Mouse (Mus musculus): ENCODE measurements around the gene Zfp626. TPM values are rescaled to one million over a fixed set of nuclear protein-coding genes. Genes with fewer than 3 reads are reported as not detected.
"Not testable (repeated sequence)": the region's sequence is repeated elsewhere in the genome, so short reads cannot be mapped to it uniquely, and the experiment has no call there.

The Zfp626 gene
- polyA plus RNA-seq, 1 experiment: 3.7 TPM

GRCm38 (mm10) chr7:27822611-27823010 is 15.6 kb downstream of the Zfp626 start:
- DNase-seq (ENCODE audit: low read depth): no peak
- no peak for TF ChIP-seq POLR2A (IDR thresholded peaks at IDR 0.05; ENCODE audit: borderline replicate concordance, extremely low read depth, insufficient read depth, insufficient read length, poor library complexity, severe bottlenecking)
- no peak for TF ChIP-seq CTCF (IDR thresholded peaks at IDR 0.05; ENCODE audit: borderline replicate concordance, extremely low read depth, insufficient read depth, insufficient read length)

GRCm38 (mm10) chr7:27834131-27834530 is 27.1 kb downstream of the Zfp626 start:
- TF ChIP-seq CTCF (IDR thresholded peaks at IDR 0.05; ENCODE audit: borderline replicate concordance, extremely low read depth, insufficient read depth, insufficient read length): no peak
- no peak for TF ChIP-seq POLR2A (IDR thresholded peaks at IDR 0.05; ENCODE audit: borderline replicate concordance, extremely low read depth, insufficient read depth, insufficient read length, poor library complexity, severe bottlenecking)
- no peak for DNase-seq (ENCODE audit: low read depth)

- TF ChIP-seq CTCF (IDR thresholded peaks at IDR 0.05; ENCODE audit: borderline replicate concordance, extremely low read depth, insufficient read depth, insufficient read length) (no peak), POLR2A (IDR thresholded peaks at IDR 0.05; ENCODE audit: borderline replicate concordance, extremely low read depth, insufficient read depth, insufficient read length, poor library complexity, severe bottlenecking) (no peak)
- no peak for DNase-seq (ENCODE audit: low read depth)
Measured at GRCm38 (mm10) chr7:27837896-27838295, 30.9 kb downstream of the Zfp626 start.

GRCm38 (mm10) chr7:27838323-27839249 is 31.6 kb downstream of the Zfp626 start, which contains the start of gene Zfp59:
TSS of gene Zfp59 (plus strand) at chr7:27838607.
- DNase-seq (ENCODE audit: low read depth): peak; percentile 98
- TF ChIP-seq CTCF (IDR thresholded peaks at IDR 0.05; ENCODE audit: borderline replicate concordance, extremely low read depth, insufficient read depth, insufficient read length) (no peak), POLR2A (IDR thresholded peaks at IDR 0.05; ENCODE audit: borderline replicate concordance, extremely low read depth, insufficient read depth, insufficient read length, poor library complexity, severe bottlenecking) (peak; percentile 23; the same call in 1 of the 2 replicates)

DNA sequence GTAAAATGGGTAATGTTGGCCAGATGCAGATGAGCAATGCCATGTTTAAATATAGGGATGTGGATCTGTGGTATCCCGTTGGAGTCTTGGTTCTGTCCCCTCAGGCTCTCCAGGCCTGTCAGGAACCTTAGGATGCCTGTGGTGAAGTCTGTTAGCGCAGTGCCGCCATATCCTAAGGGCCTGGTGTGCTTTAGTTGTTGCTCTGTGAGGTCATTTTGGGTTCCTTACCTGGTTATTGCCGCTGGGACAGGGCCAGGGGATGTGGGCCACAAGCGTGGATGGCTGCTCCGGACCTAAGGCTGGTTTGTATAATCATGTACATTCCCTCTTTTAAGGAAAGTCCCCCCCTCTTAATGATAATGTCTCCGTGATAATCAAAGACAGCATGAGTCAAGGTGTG is 32.6 kb downstream of the Zfp626 start:
- TF ChIP-seq POLR2A (IDR thresholded peaks at IDR 0.05; ENCODE audit: borderline replicate concordance, extremely low read depth, insufficient read depth, insufficient read length, poor library complexity, severe bottlenecking): no peak
- TF ChIP-seq CTCF (IDR thresholded peaks at IDR 0.05; ENCODE audit: borderline replicate concordance, extremely low read depth, insufficient read depth, insufficient read length): no peak
- DNase-seq (ENCODE audit: low read depth): no peak

DNA sequence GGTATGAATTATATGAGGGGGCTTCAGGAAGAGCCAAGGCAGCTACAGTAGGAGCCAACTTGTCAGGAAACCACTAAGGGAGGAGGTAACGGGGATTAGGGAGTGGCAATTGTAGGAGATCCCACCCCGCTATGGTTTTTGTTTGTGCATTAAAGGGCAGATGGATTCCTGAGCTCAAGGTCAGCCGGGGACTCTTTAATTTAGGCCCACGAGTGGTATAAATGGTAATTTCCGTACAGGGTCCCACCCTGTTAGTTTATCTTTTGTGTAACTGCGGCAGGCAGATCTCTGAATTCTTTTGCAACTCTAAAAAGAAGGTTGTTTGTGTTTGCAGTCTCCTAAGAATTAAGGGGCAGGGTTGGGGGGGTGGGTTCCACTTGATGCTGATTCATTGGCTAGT is 33.1 kb downstream of the Zfp626 start:
- no peak for DNase-seq (ENCODE audit: low read depth)
- no peak for TF ChIP-seq CTCF (IDR thresholded peaks at IDR 0.05; ENCODE audit: borderline replicate concordance, extremely low read depth, insufficient read depth, insufficient read length)
- TF ChIP-seq POLR2A (IDR thresholded peaks at IDR 0.05; ENCODE audit: borderline replicate concordance, extremely low read depth, insufficient read depth, insufficient read length, poor library complexity, severe bottlenecking): no peak

DNA sequence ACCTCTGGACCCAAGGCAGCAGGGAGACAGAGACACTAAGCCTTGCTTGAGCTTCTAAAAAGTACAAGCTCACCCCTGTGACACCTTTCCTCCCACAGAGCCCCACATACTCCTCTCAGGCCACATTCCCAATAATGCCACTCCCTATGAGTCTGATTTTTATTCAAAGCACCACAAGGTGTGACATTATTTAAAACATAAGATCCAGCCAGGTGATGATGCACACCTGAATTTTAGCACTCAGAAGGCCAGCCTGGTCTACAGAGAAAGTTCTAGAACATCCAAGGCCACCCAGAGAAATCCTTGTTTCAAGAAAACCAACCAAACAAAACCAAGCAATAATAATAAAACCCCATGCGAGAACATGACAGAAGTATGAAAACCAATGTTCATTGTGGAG is 50.2 kb downstream of the Zfp626 start, which contains the start of gene Zfp607a:
Gene Zfp607a, plus strand, starts transcription at position 301 of the 400 bp plus-strand sequence.
- no peak for TF ChIP-seq CTCF (IDR thresholded peaks at IDR 0.05; ENCODE audit: borderline replicate concordance, extremely low read depth, insufficient read depth, insufficient read length)
- TF ChIP-seq POLR2A (IDR thresholded peaks at IDR 0.05; ENCODE audit: borderline replicate concordance, extremely low read depth, insufficient read depth, insufficient read length, poor library complexity, severe bottlenecking): no peak
- no peak for DNase-seq (ENCODE audit: low read depth)

DNA sequence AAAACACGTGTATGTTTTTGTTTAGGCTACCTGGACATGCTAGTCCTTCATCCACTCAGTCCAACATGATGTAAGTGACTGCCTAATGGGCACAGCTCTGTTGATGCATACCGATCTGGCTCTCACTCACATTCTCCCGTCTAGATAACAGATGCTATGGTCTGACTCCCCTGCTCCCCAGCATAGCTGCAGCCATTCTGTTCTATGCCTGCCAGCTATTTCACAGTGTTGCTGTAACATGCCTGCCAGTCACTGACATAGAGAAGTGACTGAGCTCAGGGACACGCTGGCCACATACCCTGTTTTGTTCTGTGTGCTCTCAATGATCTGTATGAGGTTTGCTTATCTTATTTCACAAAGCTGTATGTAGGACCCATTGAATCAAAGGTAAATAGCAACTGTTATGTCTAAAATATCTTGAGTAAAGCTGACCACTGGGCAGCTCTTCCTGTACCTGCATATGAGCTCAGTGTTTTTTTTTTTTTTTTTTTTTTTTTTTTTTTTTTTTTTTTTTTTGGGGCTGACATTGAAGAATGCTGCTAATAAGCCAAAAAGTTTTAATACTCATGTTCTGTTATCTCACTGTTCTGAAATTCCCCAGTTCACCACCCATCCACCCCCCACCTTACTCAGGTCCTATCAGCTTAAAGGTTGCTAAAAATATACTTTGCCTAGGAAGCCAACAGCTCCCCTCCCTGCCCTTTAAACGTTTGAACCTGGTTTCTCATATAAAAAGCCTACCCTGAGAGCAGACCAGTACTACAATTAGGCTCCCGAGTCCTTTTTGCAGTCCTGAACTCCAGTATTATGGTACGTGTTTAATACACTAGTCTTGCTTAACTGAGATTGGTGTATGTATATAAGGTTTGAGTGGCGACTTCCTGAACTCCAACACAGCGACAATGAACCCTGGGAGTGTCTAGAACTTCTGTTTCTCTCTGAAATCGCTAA is 52.6 kb downstream of the Zfp626 start:
- DNase-seq (ENCODE audit: low read depth): peak; percentile 58
- TF ChIP-seq CTCF (IDR thresholded peaks at IDR 0.05; ENCODE audit: borderline replicate concordance, extremely low read depth, insufficient read depth, insufficient read length) (no peak), POLR2A (IDR thresholded peaks at IDR 0.05; ENCODE audit: borderline replicate concordance, extremely low read depth, insufficient read depth, insufficient read length, poor library complexity, severe bottlenecking) (no peak)

GRCm38 (mm10) chr7:27860396-27861235 is 53.6 kb downstream of the Zfp626 start:
- peak; percentile 82 for DNase-seq (ENCODE audit: low read depth)
- TF ChIP-seq POLR2A (IDR thresholded peaks at IDR 0.05; ENCODE audit: borderline replicate concordance, extremely low read depth, insufficient read depth, insufficient read length, poor library complexity, severe bottlenecking) (no peak), CTCF (IDR thresholded peaks at IDR 0.05; ENCODE audit: borderline replicate concordance, extremely low read depth, insufficient read depth, insufficient read length) (no peak)

GRCm38 (mm10) chr7:27862578-27862977 is 55.6 kb downstream of the Zfp626 start:
- DNase-seq (ENCODE audit: low read depth): not testable (repeated sequence)

Other genes starting within 250 kb of the Zfp626 start
- 74.2 and 78.8 TPM in 2 replicates for gene Akt2, start 215.6 kb upstream of the Zfp626 start, polyA plus RNA-seq (2012; rRNA removed)
- gene Ttc9b, start 153.3 kb upstream of the Zfp626 start, polyA plus RNA-seq (2012; rRNA removed): 57.7 and 64.6 TPM in 2 replicates
- gene Map3k10, start 132.6 kb upstream of the Zfp626 start, polyA plus RNA-seq (2012; rRNA removed): 76.8 and 93.9 TPM in 2 replicates
- 6.6 and 7.3 TPM in 2 replicates for gene Zfp607b, start 117.9 kb upstream of the Zfp626 start, polyA plus RNA-seq (2012; rRNA removed)
- gene Zfp60, start 75.8 kb upstream of the Zfp626 start, polyA plus RNA-seq (2012; rRNA removed): 37.7 and 46.4 TPM in 2 replicates
- gene Zfp59, start 31.4 kb downstream of the Zfp626 start, polyA plus RNA-seq (2012; rRNA removed): 5.1 and 6.2 TPM in 2 replicates
- gene Zfp607a, start 50.3 kb downstream of the Zfp626 start, polyA plus RNA-seq (2012; rRNA removed): 1.1 and 1.4 TPM in 2 replicates
- 7.1 and 8.8 TPM in 2 replicates for gene Zfp974, start 122.3 kb downstream of the Zfp626 start, polyA plus RNA-seq (2012; rRNA removed)
- gene Zfp780b, start 172.0 kb downstream of the Zfp626 start, polyA plus RNA-seq (2012; rRNA removed): 6.2 and 10.1 TPM in 2 replicates
- gene Zfp850, start 206.9 kb downstream of the Zfp626 start, polyA plus RNA-seq (2012; rRNA removed): 3.4 and 4.1 TPM in 2 replicates
- gene Psmc4, start 242.9 kb downstream of the Zfp626 start, polyA plus RNA-seq (2012; rRNA removed): 228 and 275 TPM in 2 replicates